Mouse (Mus musculus) hindbrain, postnatal 0 days (tissue): ENCODE measurements around the gene Gm20388. TPM values are rescaled to one million over a fixed set of nuclear protein-coding genes. Genes with fewer than 3 reads are reported as not detected.

Experiments used
- ATAC-seq: fragments of 200-750 bp; cut with Nextera tagmentation; 2 replicates; pipeline ENCODE4 v1.8.0; 2017; ENCODE audit warnings: mild to moderate bottlenecking, moderate TSS enrichment, moderate library complexity
- DNase-seq: peaks from one replicate; pipeline ENCODE4 v3.0.0-alpha.2; 2015; ENCODE audit warnings: low spot score
- H3K27ac ChIP-seq: fragments of 300-500 bp; sonication (generic); 2 replicates; pipeline ENCODE4 v1.5.1; 2014; ENCODE audit warnings: mild to moderate bottlenecking
- H3K27me3 ChIP-seq: fragments of 300-500 bp; sonication (generic); 2 replicates; pipeline ENCODE4 v1.6.1; 2014; ENCODE audit warnings: low read length, mixed read lengths; ENCODE audit not compliant: insufficient read depth
- H3K36me3 ChIP-seq: fragments of 300-500 bp; sonication (generic); 2 replicates; pipeline ENCODE4 v1.6.1; 2014; ENCODE audit warnings: low read length, mixed read lengths; ENCODE audit not compliant: insufficient read depth
- H3K4me1 ChIP-seq: fragments of 300-500 bp; sonication (generic); 2 replicates; pipeline ENCODE4 v1.6.1; 2014; ENCODE audit warnings: antibody characterized with exemption, low read length, mixed read lengths; ENCODE audit not compliant: insufficient read depth
- H3K4me2 ChIP-seq: fragments of 300-500 bp; sonication (generic); 2 replicates; pipeline ENCODE4 v1.6.1; 2014; ENCODE audit warnings: low read depth, mild to moderate bottlenecking, low read length, moderate library complexity, mixed read lengths
- H3K4me3 ChIP-seq: fragments of 300-500 bp; sonication (generic); 2 replicates; pipeline ENCODE4 v1.5.1; 2014; ENCODE audit warnings: low read length
- H3K9ac ChIP-seq: fragments of 300-500 bp; sonication (generic); replicated peaks from 2 replicates; pipeline ENCODE4 v1.6.1; 2014; ENCODE audit warnings: mild to moderate bottlenecking, low read length, moderate library complexity, mixed read lengths
- H3K9me3 ChIP-seq: fragments of 300-500 bp; sonication (generic); 2 replicates; pipeline ENCODE4 v1.6.1; 2016; ENCODE audit warnings: low read length, mixed read lengths
- CTCF ChIP-seq: IDR thresholded peaks from 2 replicates; pipeline ENCODE4 v1.5.1; 2016; ENCODE audit warnings: antibody characterized with exemption, control low read depth, low read depth
- WGBS: fragments of 180-500 bp; shearing (Covaris S2); extraction: QIAGEN DNeasy Blood & Tissue Kit; methylation state at CpG from one replicate; pipeline ENCODE4 v1.1.7; 2014; 5-methylcytosine and 5-hydroxymethylcytosine counted together
- polyA plus RNA-seq: library from polyadenylated mRNA; unstranded; fragments of >200 nt; fragmentation: Nextera tagmentation; extraction: Ambion mirVana; gene quantifications from 2 replicates; pipeline ENCODE4 v1.2.1, GENCODE M21; 2015
- total RNA-seq: library from RNA; depleted of rRNA; stranded (reverse); fragments of >200 nt; gene quantifications from 2 replicates; pipeline ENCODE4 v1.2.3, GENCODE M21; 2014

Gm20388 gene
- total and polyA plus RNA-seq, 2 experiments from 2014 or later, result 71.3 TPM; not detected in 1

- Histone ChIP-seq H3K27me3 (peaks cover 48% of the 10 kb centered on the region), H3K9me3 (no peaks in the 10 kb centered on the region), H3K4me2 (no peak overlapping the region), H3K4me1 (no peaks in the 10 kb centered on the region), H3K27ac (no peak overlapping the region), H3K9ac (no peak overlapping the region), H3K4me3 (no peak overlapping the region), H3K36me3 (no peaks in the 10 kb centered on the region)
- TF ChIP-seq CTCF, result peak; percentile 99
- WGBS, result under 1% methylated on average over 21 of the region's 21 CpGs
- DNase-seq (peak; percentile 95), ATAC-seq (peak; percentile 53)
Measured at GRCm38 (mm10) chr8:121113261-121113660, 1202.6 kb downstream of the Gm20388 start.

DNA sequence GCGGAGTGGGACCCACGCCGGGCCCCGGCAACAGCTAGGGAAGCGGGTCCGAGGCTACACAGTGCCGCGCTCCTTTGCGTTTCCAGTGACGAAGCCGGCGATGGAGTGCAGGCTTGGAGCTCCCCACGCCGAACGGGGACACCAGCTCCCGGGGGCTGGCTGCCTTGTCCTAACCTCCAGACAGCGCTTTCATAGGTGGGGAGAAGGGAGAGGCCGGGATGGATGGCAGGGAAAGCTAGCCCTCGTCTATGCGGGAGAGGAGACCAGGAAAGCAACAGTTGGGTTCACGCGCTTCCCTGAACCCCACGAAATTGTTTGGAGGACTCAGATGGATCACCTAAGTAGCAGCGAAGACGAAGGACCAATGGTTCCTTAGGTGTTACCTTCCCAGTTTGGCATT is 1204.5 kb downstream of the Gm20388 start:
- under 1% methylated on average over 25 of the region's 25 CpGs for WGBS
- H3K36me3 ChIP-seq, result no peaks in the 10 kb centered on the region
- no peak overlapping the region for H3K4me2 ChIP-seq
- H3K27ac ChIP-seq, result no peak overlapping the region
- no peak for TF ChIP-seq CTCF
- H3K9ac ChIP-seq, result no peak overlapping the region
- H3K4me3 ChIP-seq, result peak overlapping the region; percentile 17; the same call in 1 of the 2 replicates
- ATAC-seq (no peak), DNase-seq (no peak)
- no peaks in the 10 kb centered on the region for H3K4me1 ChIP-seq
- H3K27me3 ChIP-seq, result peaks cover 67% of the 10 kb centered on the region
- H3K9me3 ChIP-seq, result no peaks in the 10 kb centered on the region

- under 1% methylated on average over 25 of the region's 25 CpGs for WGBS
- Histone ChIP-seq H3K9ac (no peak within 1 kb of the TSS), H3K4me2 (peak within 1 kb of the TSS; percentile 52), H3K36me3 (no peaks in the 10 kb centered on the region), H3K27me3 (peaks cover 74% of the 10 kb centered on the region), H3K9me3 (no peaks in the 10 kb centered on the region), H3K4me3 (peak within 1 kb of the TSS; percentile 26), H3K4me1 (no peaks in the 10 kb centered on the region), H3K27ac (no peak within 1 kb of the TSS)
- DNase-seq (peak; percentile 85), ATAC-seq (0 out of 2 replicates have a peak, but pooled peaks have one; percentile 57)
- no peak for TF ChIP-seq CTCF
Measured at GRCm38 (mm10) chr8:121115948-121116347, 1205.3 kb downstream of the Gm20388 start, which contains the start of gene Foxc2. Foxc2 (plus strand) TSS chr8:121116171.

DNA sequence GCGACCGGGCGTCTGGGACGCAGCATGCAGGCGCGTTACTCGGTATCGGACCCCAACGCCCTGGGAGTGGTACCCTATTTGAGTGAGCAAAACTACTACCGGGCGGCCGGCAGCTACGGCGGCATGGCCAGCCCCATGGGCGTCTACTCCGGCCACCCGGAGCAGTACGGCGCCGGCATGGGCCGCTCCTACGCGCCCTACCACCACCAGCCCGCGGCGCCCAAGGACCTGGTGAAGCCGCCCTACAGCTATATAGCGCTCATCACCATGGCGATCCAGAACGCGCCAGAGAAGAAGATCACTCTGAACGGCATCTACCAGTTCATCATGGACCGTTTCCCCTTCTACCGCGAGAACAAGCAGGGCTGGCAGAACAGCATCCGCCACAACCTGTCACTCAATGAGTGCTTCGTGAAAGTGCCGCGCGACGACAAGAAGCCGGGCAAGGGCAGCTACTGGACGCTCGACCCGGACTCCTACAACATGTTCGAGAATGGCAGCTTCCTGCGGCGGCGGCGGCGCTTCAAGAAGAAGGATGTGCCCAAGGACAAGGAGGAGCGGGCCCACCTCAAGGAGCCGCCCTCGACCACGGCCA is 1206.0 kb downstream of the Gm20388 start:
- peak overlapping the region; percentile 52 for H3K4me2 ChIP-seq
- ATAC-seq (no peak), DNase-seq (no peak)
- TF ChIP-seq CTCF, result no peak
- no peaks in the 10 kb centered on the region for H3K9me3 ChIP-seq
- peaks cover 81% of the 10 kb centered on the region for H3K27me3 ChIP-seq
- H3K36me3 ChIP-seq, result no peaks in the 10 kb centered on the region
- WGBS, result 2% methylated on average over 55 of the region's 55 CpGs
- H3K27ac ChIP-seq, result no peak overlapping the region
- H3K4me3 ChIP-seq, result peak overlapping the region; percentile 26
- H3K9ac ChIP-seq, result no peak overlapping the region
- H3K4me1 ChIP-seq, result no peaks in the 10 kb centered on the region

DNA sequence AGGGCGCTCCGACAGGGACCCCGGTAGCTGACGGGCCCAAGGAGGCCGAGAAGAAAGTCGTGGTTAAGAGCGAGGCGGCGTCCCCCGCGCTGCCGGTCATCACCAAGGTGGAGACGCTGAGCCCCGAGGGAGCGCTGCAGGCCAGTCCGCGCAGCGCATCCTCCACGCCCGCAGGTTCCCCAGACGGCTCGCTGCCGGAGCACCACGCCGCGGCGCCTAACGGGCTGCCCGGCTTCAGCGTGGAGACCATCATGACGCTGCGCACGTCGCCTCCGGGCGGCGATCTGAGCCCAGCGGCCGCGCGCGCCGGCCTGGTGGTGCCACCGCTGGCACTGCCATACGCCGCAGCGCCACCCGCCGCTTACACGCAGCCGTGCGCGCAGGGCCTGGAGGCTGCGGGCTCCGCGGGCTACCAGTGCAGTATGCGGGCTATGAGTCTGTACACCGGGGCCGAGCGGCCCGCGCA is 1206.6 kb downstream of the Gm20388 start:
- Histone ChIP-seq H3K9me3 (no peaks in the 10 kb centered on the region), H3K27me3 (peaks cover 85% of the 10 kb centered on the region), H3K36me3 (no peaks in the 10 kb centered on the region), H3K4me2 (peak overlapping the region; percentile 0), H3K27ac (no peak overlapping the region), H3K4me3 (peak overlapping the region; percentile 26), H3K4me1 (no peaks in the 10 kb centered on the region), H3K9ac (no peak overlapping the region)
- WGBS, result under 1% methylated on average over 55 of the region's 62 CpGs
- ATAC-seq, result no peak
- peak; percentile 35 for DNase-seq
- TF ChIP-seq CTCF, result no peak

DNA sequence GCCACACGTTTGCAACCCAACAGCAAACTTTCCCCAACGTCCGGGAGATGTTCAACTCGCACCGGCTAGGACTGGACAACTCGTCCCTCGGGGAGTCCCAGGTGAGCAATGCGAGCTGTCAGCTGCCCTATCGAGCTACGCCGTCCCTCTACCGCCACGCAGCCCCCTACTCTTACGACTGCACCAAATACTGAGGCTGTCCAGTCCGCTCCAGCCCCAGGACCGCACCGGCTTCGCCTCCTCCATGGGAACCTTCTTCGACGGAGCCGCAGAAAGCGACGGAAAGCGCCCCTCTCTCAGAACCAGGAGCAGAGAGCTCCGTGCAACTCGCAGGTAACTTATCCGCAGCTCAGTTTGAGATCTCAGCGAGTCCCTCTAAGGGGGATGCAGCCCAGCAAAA is 1207.3 kb downstream of the Gm20388 start:
- Histone ChIP-seq H3K4me1 (no peaks in the 10 kb centered on the region), H3K27me3 (peaks cover 90% of the 10 kb centered on the region), H3K36me3 (no peaks in the 10 kb centered on the region), H3K27ac (no peak overlapping the region), H3K4me2 (no peak overlapping the region), H3K9ac (no peak overlapping the region), H3K4me3 (peak overlapping the region; percentile 26), H3K9me3 (no peaks in the 10 kb centered on the region)
- ATAC-seq, result no peak
- no peak for TF ChIP-seq CTCF
- DNase-seq, result no peak
- 1% methylated on average over 27 of the region's 28 CpGs for WGBS
